Mouse (Mus musculus): ENCODE data around the gene Slc7a4. TPM values are rescaled to one million over a fixed set of nuclear protein-coding genes. Genes with fewer than 3 reads are reported as not detected.

Gene Slc7a4
- total and polyA plus RNA-seq, 3 experiments = 1.3 TPM; not detected in 2

- Histone ChIP-seq H3K9me3 (replicated peaks; ENCODE audit: low read length) (no peaks in the 10 kb centered on the region), H3K36me3 (replicated peaks in 1 of 2; ENCODE audit: control insufficient read depth in 1 of 2, insufficient read depth in 1 of 2, low read length in 1 of 2) (no peaks in the 10 kb centered on the region), H3K79me2 (replicated peaks; ENCODE audit: control insufficient read depth, extremely low read depth, insufficient read depth, poor library complexity, severe bottlenecking) (no peaks in the 10 kb centered on the region), H3K4me1 (ENCODE audit: control insufficient read depth in 1 of 2, insufficient read depth in 2 of 2) (peaks cover 13 to 29% of the 10 kb centered on the region in 2 experiments), H3K27ac (ENCODE audit: insufficient read depth, low read depth) (no peak overlapping the region), H3K4me3 (replicated peaks in 1 of 3; ENCODE audit: low read depth in 2 of 3, low read length in 2 of 3, poor library complexity in 1 of 3) (no peak overlapping the region), H3K4me2 (ENCODE audit: insufficient read depth, low read depth, poor library complexity, severe bottlenecking) (no peak overlapping the region), H3K27me3 (replicated peaks) (peaks cover 8% of the 10 kb centered on the region), H3K9ac (ENCODE audit: insufficient read depth, low read depth) (no peak overlapping the region)
- no peak for TF ChIP-seq CTCF (conservative IDR thresholded peaks at IDR 0.05 in 1 of 2, IDR thresholded peaks at IDR 0.05 in 1 of 2; ENCODE audit: low read depth in 2 of 2, low read length in 2 of 2)
- no peak for TF ChIP-seq RCOR1 (conservative IDR thresholded peaks at IDR 0.05; ENCODE audit: low read depth, low read length)
- no peak for TF ChIP-seq POLR2A (IDR thresholded peaks at IDR 0.05; ENCODE audit: low read depth, low read length)
- TF ChIP-seq HCFC1 (IDR thresholded peaks at IDR 0.05; ENCODE audit: low read depth, low read length) = no peak
- TF ChIP-seq GABPA (IDR thresholded peaks at IDR 0.05; ENCODE audit: insufficient replicate concordance, low read depth, low read length) = no peak
- no peak for TF ChIP-seq CHD1 (IDR thresholded peaks at IDR 0.05; ENCODE audit: low read depth, low read length)
- TF ChIP-seq EP300 (IDR thresholded peaks at IDR 0.05; ENCODE audit: low read length) = no peak
- TF ChIP-seq RAD21 (IDR thresholded peaks at IDR 0.05; ENCODE audit: low read depth, low read length) = no peak
- no peak for TF ChIP-seq JUN (IDR thresholded peaks at IDR 0.05; ENCODE audit: insufficient read depth, low read depth, low read length)
- no peak for TF ChIP-seq POLR2AphosphoS2 (IDR thresholded peaks at IDR 0.05; ENCODE audit: low read depth, low read length)
- no peak for TF ChIP-seq PAX5 (IDR thresholded peaks at IDR 0.05; ENCODE audit: low read length)
- TF ChIP-seq MAZ (IDR thresholded peaks at IDR 0.05; ENCODE audit: low read depth, low read length) = no peak
- no peak for TF ChIP-seq TBP (conservative IDR thresholded peaks at IDR 0.05; ENCODE audit: low read depth, low read length)
- no peak for TF ChIP-seq SMC3 (IDR thresholded peaks at IDR 0.05; ENCODE audit: low read depth, low read length)
- TF ChIP-seq SIN3A (IDR thresholded peaks at IDR 0.05; ENCODE audit: low read length) = no peak
- no peak for TF ChIP-seq BHLHE40 (IDR thresholded peaks at IDR 0.05; ENCODE audit: low read depth, low read length)
- in situ Hi-C loops (cut with MboI; ENCODE audit: low pct_ligation_motif_present, low pct_unique_long_range_greater_than_20kb, low sequenced_read_pairs) (loop anchor here (5.0 to 10.0 kb wide), 2 partner anchors 34 to 182 kb away; partner anchors contain the start of gene Med15), dilution Hi-C loops (cut with MboI; ENCODE audit: extremely low pct_ligation_motif_present, extremely low pct_unique_long_range_greater_than_20kb, low sequenced_read_pairs) (no loop called here)
- DNase-seq (ENCODE audit: extremely low read depth) = no peak
Measured at GRCm38 (mm10) chr16:17552837-17553236, 30.2 kb downstream of the Slc7a4 start.

- Histone ChIP-seq H3K27ac (ENCODE audit: insufficient read depth, low read depth) (no peak overlapping the region), H3K9ac (ENCODE audit: insufficient read depth, low read depth) (no peak overlapping the region), H3K27me3 (replicated peaks) (peaks cover 55% of the 10 kb centered on the region), H3K4me3 (replicated peaks in 1 of 3; ENCODE audit: low read depth in 2 of 3, low read length in 2 of 3, poor library complexity in 1 of 3) (no peak overlapping the region), H3K4me1 (ENCODE audit: control insufficient read depth in 1 of 2, insufficient read depth in 2 of 2) (no peaks in the 10 kb centered on the region), H3K4me2 (ENCODE audit: insufficient read depth, low read depth, poor library complexity, severe bottlenecking) (no peak overlapping the region), H3K79me2 (replicated peaks; ENCODE audit: control insufficient read depth, extremely low read depth, insufficient read depth, poor library complexity, severe bottlenecking) (no peaks in the 10 kb centered on the region), H3K36me3 (replicated peaks in 1 of 2; ENCODE audit: control insufficient read depth in 1 of 2, insufficient read depth in 1 of 2, low read length in 1 of 2) (no peaks in the 10 kb centered on the region), H3K9me3 (replicated peaks; ENCODE audit: low read length) (peaks cover 3% of the 10 kb centered on the region)
- no peak for DNase-seq (ENCODE audit: extremely low read depth)
- TF ChIP-seq MAZ (IDR thresholded peaks at IDR 0.05; ENCODE audit: low read depth, low read length) (no peak), NRF1 (IDR thresholded peaks at IDR 0.05; ENCODE audit: low read depth, low read length) (no peak), GABPA (IDR thresholded peaks at IDR 0.05; ENCODE audit: insufficient replicate concordance, low read depth, low read length) (no peak), CTCF (conservative IDR thresholded peaks at IDR 0.05 in 1 of 2, IDR thresholded peaks at IDR 0.05 in 1 of 2; ENCODE audit: low read depth in 2 of 2, low read length in 2 of 2) (no peak), EP300 (IDR thresholded peaks at IDR 0.05; ENCODE audit: low read length) (no peak), USF1 (IDR thresholded peaks at IDR 0.05; ENCODE audit: low read depth, low read length) (no peak), MAX (IDR thresholded peaks at IDR 0.05; ENCODE audit: low read length) (no peak), ZKSCAN1 (IDR thresholded peaks at IDR 0.05; ENCODE audit: borderline replicate concordance, low read depth, low read length) (no peak), CHD1 (IDR thresholded peaks at IDR 0.05; ENCODE audit: low read depth, low read length) (no peak), HCFC1 (IDR thresholded peaks at IDR 0.05; ENCODE audit: low read depth, low read length) (no peak), KAT2A (IDR thresholded peaks at IDR 0.05; ENCODE audit: insufficient replicate concordance, low read length) (no peak), MAFK (IDR thresholded peaks at IDR 0.05; ENCODE audit: insufficient replicate concordance, low read length) (no peak)
- in situ Hi-C loops (cut with MboI; ENCODE audit: low pct_ligation_motif_present, low pct_unique_long_range_greater_than_20kb, low sequenced_read_pairs) (no loop called here), dilution Hi-C loops (cut with MboI; ENCODE audit: extremely low pct_ligation_motif_present, extremely low pct_unique_long_range_greater_than_20kb, low sequenced_read_pairs) (no loop called here)
Measured at GRCm38 (mm10) chr16:17542632-17543031, 40.4 kb downstream of the Slc7a4 start.
